22 mouse cellular contexts compared by ENCODE assay signal in the genomic region with DNA sequence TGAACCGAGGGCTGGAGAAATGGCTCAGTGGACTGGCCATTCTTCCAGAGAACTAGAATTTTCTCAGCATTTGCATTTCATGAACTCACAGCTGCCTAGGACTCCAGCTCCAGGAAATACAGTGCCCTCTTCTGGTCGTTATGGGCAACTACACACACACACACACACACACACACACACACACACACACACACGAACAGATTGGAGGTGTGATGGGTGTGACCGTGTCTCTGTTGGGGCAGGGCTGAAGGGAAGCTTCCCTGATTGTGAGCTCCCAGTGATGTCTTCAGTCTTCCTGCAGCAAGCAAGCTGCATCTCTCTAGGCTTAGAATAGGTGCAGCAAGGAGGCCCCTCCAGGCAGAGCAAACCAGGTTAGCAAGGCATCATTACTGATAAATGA. TPM values are rescaled to one million over a fixed set of nuclear protein-coding genes. Genes with fewer than 3 reads are reported as not detected.
DNase-seq lines count a peak whose midpoint lies in the region; ATAC-seq and TF ChIP-seq lines count a peak whose summit lies in the region.
"Had no signal": no experiment of that assay in that cellular context is flagged by ENCODE, and none has a peak within 500 bp of the region (broad histone marks: within the 10 kb centered on the region; RNA-seq: fewer than 3 reads in every experiment).

No protein-coding gene starts in this region.

- DNase-seq in liver, embryonic 14.5 days (ENCODE audit: low read depth in 3 of 3, low spot score in 3 of 3): no peak
- DNase-seq in liver, postnatal 0 days: no peak
- DNase-seq in ES-CJ7 (ENCODE audit: low read depth, low spot score) (peak; percentile 19), adipocyte (ENCODE audit: low spot score) (no peak)
- no peak for DNase-seq in cerebellum, adult 2 months
- DNase-seq: adrenal gland, adult 8-10 months; adrenal gland, postnatal 36 days; cerebellum, adult 11 months; cerebellum, adult 9-10 months; cerebellum, postnatal 25 days; gastrocnemius, adult 2 months; gastrocnemius, postnatal 36 days; heart, adult 11 months; heart, postnatal 14 days; kidney, adult 11 months had no signal

- WGBS in liver, embryonic 14.5 days (ENCODE audit: insufficient replicate concordance): 63% methylated on average over 4 of the region's 4 CpGs
- WGBS in liver, postnatal 0 days (ENCODE audit: insufficient replicate concordance): 70% methylated on average over 4 of the region's 4 CpGs
- WGBS in cerebellum, adult 2 months: 82% methylated on average over 4 of the region's 4 CpGs

- no peaks in the 10 kb centered on the region for H3K9me3 ChIP-seq in liver, embryonic 14.5 days (ENCODE audit: control insufficient read depth, low read length)
- H3K9me3 ChIP-seq in liver, postnatal 0 days (ENCODE audit: low read length): peaks cover 3% of the 10 kb centered on the region; the same call in 1 of the 2 replicates
- H3K9me3 ChIP-seq in E14TG2a.4 (ENCODE audit: low read length): no peaks in the 10 kb centered on the region
- H3K9me3 ChIP-seq: embryonic facial prominence, embryonic 12.5 days; forebrain, embryonic 13.5 days; heart, embryonic 15.5 days had no signal

- no peak overlapping the region for H3K9ac ChIP-seq in liver, embryonic 14.5 days (replicated peaks)
- H3K9ac ChIP-seq in liver, postnatal 0 days (replicated peaks): no peak overlapping the region
- H3K9ac ChIP-seq: embryonic facial prominence, embryonic 12.5 days; forebrain, embryonic 13.5 days; heart, embryonic 15.5 days; hindbrain, embryonic 14.5 days had no signal

- H3K27ac ChIP-seq in liver, embryonic 14.5 days: no peak overlapping the region
- H3K27ac ChIP-seq in liver, postnatal 0 days (ENCODE audit: low read depth): no peak overlapping the region
- H3K27ac ChIP-seq in cerebellum, adult 2 months (ENCODE audit: insufficient read depth, low read length): no peak overlapping the region
- H3K27ac ChIP-seq: embryonic facial prominence, embryonic 12.5 days; forebrain, embryonic 13.5 days; gastrocnemius, adult 2 months; heart, embryonic 15.5 days; hindbrain, embryonic 14.5 days had no signal

- no peak overlapping the region for H3K4me3 ChIP-seq in liver, embryonic 14.5 days (ENCODE audit: insufficient read depth in 1 of 2, low read depth in 2 of 2, low read length in 2 of 2)
- no peak overlapping the region for H3K4me3 ChIP-seq in liver, postnatal 0 days (ENCODE audit: low read depth, low read length)
- H3K4me3 ChIP-seq in E14TG2a.4 (replicated peaks; ENCODE audit: low read length): no peak overlapping the region
- no peak overlapping the region for H3K4me3 ChIP-seq in cerebellum, adult 2 months (replicated peaks; ENCODE audit: insufficient read depth, low read depth, low read length)
- H3K4me3 ChIP-seq: embryonic facial prominence, embryonic 12.5 days; forebrain, embryonic 13.5 days; gastrocnemius, adult 2 months; heart, embryonic 15.5 days had no signal

- TF ChIP-seq EP300 in liver, embryonic 14.5 days (IDR thresholded peaks at IDR 0.05; ENCODE audit: low read depth): no peak
- TF ChIP-seq EP300 in liver, postnatal 0 days (IDR thresholded peaks at IDR 0.05; ENCODE audit: low read depth): no peak

- H3K4me2 ChIP-seq in liver, embryonic 14.5 days (ENCODE audit: low read depth): no peak overlapping the region
- no peak overlapping the region for H3K4me2 ChIP-seq in liver, postnatal 0 days (ENCODE audit: low read depth, low read length)
- H3K4me2 ChIP-seq: embryonic facial prominence, embryonic 12.5 days; forebrain, embryonic 13.5 days; heart, embryonic 11.5 days; heart, embryonic 15.5 days; hindbrain, embryonic 14.5 days had no signal

- no peaks in the 10 kb centered on the region; the same call in 1 of the 2 replicates for H3K27me3 ChIP-seq in liver, embryonic 14.5 days (ENCODE audit: control insufficient read depth, insufficient read depth, low read length)
- H3K27me3 ChIP-seq in liver, postnatal 0 days (ENCODE audit: insufficient read depth, low read length): no peaks in the 10 kb centered on the region; the same call in 1 of the 2 replicates
- H3K27me3 ChIP-seq in E14TG2a.4 (ENCODE audit: insufficient read depth, low read length): peaks cover 10% of the 10 kb centered on the region
- H3K27me3 ChIP-seq in cerebellum, adult 2 months (ENCODE audit: control insufficient read depth, insufficient read depth, low read length): no peaks in the 10 kb centered on the region
- H3K27me3 ChIP-seq: embryonic facial prominence, embryonic 12.5 days; forebrain, embryonic 13.5 days; heart, embryonic 15.5 days had no signal

- peak; percentile 40; the same call in 1 of the 2 replicates for TF ChIP-seq CTCF in liver, embryonic 14.5 days (IDR thresholded peaks at IDR 0.05; ENCODE audit: low read depth)
- no peak for TF ChIP-seq CTCF in liver, postnatal 0 days (IDR thresholded peaks at IDR 0.05; ENCODE audit: low read depth)
- TF ChIP-seq CTCF in E14TG2a.4 (conservative IDR thresholded peaks at IDR 0.05; ENCODE audit: low read length): peak; percentile 29; the same call in 1 of the 2 replicates
- TF ChIP-seq CTCF in cerebellum, adult 2 months (IDR thresholded peaks at IDR 0.05; ENCODE audit: borderline replicate concordance, insufficient read depth, low read depth, low read length): no peak

- H3K36me3 ChIP-seq in liver, embryonic 14.5 days (replicated peaks; ENCODE audit: control insufficient read depth, insufficient read depth, low read depth): no peaks in the 10 kb centered on the region
- no peaks in the 10 kb centered on the region for H3K36me3 ChIP-seq in liver, postnatal 0 days (replicated peaks; ENCODE audit: insufficient read depth, low read length)
- H3K36me3 ChIP-seq in E14TG2a.4 (ENCODE audit: insufficient read depth, low read length): no peaks in the 10 kb centered on the region
- H3K36me3 ChIP-seq: embryonic facial prominence, embryonic 12.5 days; heart, embryonic 15.5 days had no signal

- H3K4me1 ChIP-seq in liver, embryonic 14.5 days (replicated peaks; ENCODE audit: control insufficient read depth in 2 of 2, insufficient read depth in 2 of 2, low read length in 1 of 2): peaks cover 0 to 7% of the 10 kb centered on the region in 2 experiments; a peak in 2 of 4 replicates
- H3K4me1 ChIP-seq in liver, postnatal 0 days (ENCODE audit: insufficient read depth): no peaks in the 10 kb centered on the region
- H3K4me1 ChIP-seq in E14TG2a.4 (replicated peaks; ENCODE audit: low read depth, low read length): no peaks in the 10 kb centered on the region
- H3K4me1 ChIP-seq in cerebellum, adult 2 months (ENCODE audit: control insufficient read depth, insufficient read depth, low read length): no peaks in the 10 kb centered on the region
- H3K4me1 ChIP-seq: embryonic facial prominence, embryonic 12.5 days; forebrain, embryonic 13.5 days had no signal

- no peak for ATAC-seq in liver, embryonic 14.5 days (ENCODE audit: insufficient read depth)
- no peak for ATAC-seq in liver, postnatal 0 days
- peak; percentile 53; the same call in 1 of the 2 replicates for ATAC-seq in erythroblast, adult 5-6 weeks (replicated peaks; ENCODE audit: low FRiP score, poor library complexity, severe bottlenecking)
- ATAC-seq: forebrain, embryonic 13.5 days had no signal

- no peak for TF ChIP-seq POLR2A in cerebellum, adult 2 months (IDR thresholded peaks at IDR 0.05; ENCODE audit: borderline replicate concordance, insufficient read depth, low read length)

RNA-seq across cellular contexts. Expression of a gene that starts 8.2 kb away (rescaled TPM):
- 0.30 and 0.35 TPM in 2 replicates for polyA plus RNA-seq in liver, embryonic 14.5 days (2012; rRNA removed)
- 0.51 and 0.57 TPM in 2 replicates for polyA plus RNA-seq in liver, embryonic 14.5 days (2014; fragmentation: Nextera tagmentation; extraction: Ambion mirVana)
- 0.31 and 0.47 TPM in 2 replicates for polyA plus RNA-seq in liver, postnatal 0 days (2015; fragmentation: Nextera tagmentation; extraction: Ambion mirVana)
- total RNA-seq in erythroblast, adult 5-6 weeks (2015; ENCODE audit: low replicate concordance): 4.0 and 4.2 TPM in 2 replicates
- total RNA-seq in erythroblast, adult 5-6 weeks (2017; ENCODE audit: low replicate concordance): 2.4 and 2.9 TPM in 2 replicates
- 0.62 and 0.63 TPM in 2 replicates for polyA plus RNA-seq in cerebellum, adult 2 months (2012; rRNA removed)

Comparison
In these comparisons a context has a peak if more than half of its experiments do, and no peak if none do; other contexts are left out.
1. CTCF ChIP-seq: peak in liver, embryonic 14.5 days (single experiment) and E14TG2a.4 (single experiment); none in liver, postnatal 0 days (single experiment) and cerebellum, adult 2 months (single experiment).